Mouse (Mus musculus) stomach, embryonic 15.5 days (tissue): ENCODE measurements around the gene Herc2. TPM values are rescaled to one million over a fixed set of nuclear protein-coding genes. Genes with fewer than 3 reads are reported as not detected.

Experiments used
- ATAC-seq: fragments of 200-750 bp; cut with Nextera tagmentation; 2 replicates; pipeline ENCODE4 v1.8.0; 2017; ENCODE audit warnings: low read depth, moderate number of reproducible peaks, moderate TSS enrichment; ENCODE audit not compliant: insufficient read depth, low FRiP score
- H3K27ac ChIP-seq: fragments of 300-500 bp; sonication (generic); 2 replicates; pipeline ENCODE4 v1.5.1; 2015; ENCODE audit warnings: mild to moderate bottlenecking, inconsistent platforms
- H3K27me3 ChIP-seq: fragments of 300-500 bp; sonication (generic); replicated peaks from 2 replicates; pipeline ENCODE4 v1.6.1; 2015; ENCODE audit warnings: inconsistent platforms
- H3K36me3 ChIP-seq: fragments of 300-500 bp; sonication (generic); 2 replicates; pipeline ENCODE4 v1.6.1; 2015; ENCODE audit warnings: inconsistent platforms
- H3K4me1 ChIP-seq: fragments of 300-500 bp; sonication (generic); 2 replicates; pipeline ENCODE4 v1.6.1; 2015; ENCODE audit warnings: inconsistent platforms
- H3K4me2 ChIP-seq: fragments of 300-500 bp; sonication (generic); 2 replicates; pipeline ENCODE4 v1.6.1; 2015; ENCODE audit warnings: mild to moderate bottlenecking, inconsistent platforms
- H3K4me3 ChIP-seq: fragments of 300-500 bp; sonication (generic); replicated peaks from 2 replicates; pipeline ENCODE4 v1.5.1; 2015; ENCODE audit warnings: inconsistent platforms
- H3K9ac ChIP-seq: fragments of 300-500 bp; sonication (generic); 2 replicates; pipeline ENCODE4 v1.6.1; 2015; ENCODE audit warnings: inconsistent platforms
- H3K9me3 ChIP-seq: fragments of 300-500 bp; sonication (generic); 2 replicates; pipeline ENCODE4 v1.6.1; 2016; ENCODE audit warnings: inconsistent platforms
- WGBS: fragments of 180-500 bp; shearing (Covaris S2); methylation state at CpG from one replicate; pipeline ENCODE4 v1.1.7; 2015; 5-methylcytosine and 5-hydroxymethylcytosine counted together
- polyA plus RNA-seq: library from polyadenylated mRNA; unstranded; fragments of >200 nt; fragmentation: Nextera tagmentation; extraction: Ambion mirVana; gene quantifications from 2 replicates; pipeline ENCODE4 v1.2.1, GENCODE M21; 2015

Gene Herc2
- polyA plus RNA-seq, 1 experiment from 2014 or later, result 27.3 TPM

DNA sequence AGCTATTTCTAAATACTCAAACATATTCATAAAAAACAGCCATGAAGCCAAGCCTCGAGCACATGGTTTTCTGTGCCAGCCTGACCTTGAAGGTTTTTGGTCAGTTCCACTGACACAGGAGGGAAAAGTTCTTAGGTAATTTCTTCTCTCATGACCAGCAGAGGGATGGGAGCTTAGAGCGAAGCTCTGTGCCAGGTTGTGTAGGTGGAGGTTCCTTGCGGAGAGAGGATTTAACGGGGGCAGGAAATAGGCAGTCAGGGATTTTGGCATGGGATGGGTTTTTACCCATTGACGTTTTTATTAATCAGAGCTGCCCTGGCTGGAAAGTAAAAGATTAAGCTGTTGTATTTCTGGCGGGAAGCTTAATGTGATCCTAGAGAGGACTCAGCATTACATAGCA is 170.8 kb downstream of the Herc2 start:
- no peak overlapping the region for H3K4me2 ChIP-seq
- H3K4me3 ChIP-seq, result no peak overlapping the region
- H3K27me3 ChIP-seq, result no peaks in the 10 kb centered on the region
- H3K9me3 ChIP-seq, result no peaks in the 10 kb centered on the region
- no peak overlapping the region for H3K9ac ChIP-seq
- H3K27ac ChIP-seq, result no peak overlapping the region
- WGBS, result 88% methylated on average over 6 of the region's 6 CpGs
- H3K36me3 ChIP-seq, result peaks cover 35% of the 10 kb centered on the region
- ATAC-seq, result no peak
- H3K4me1 ChIP-seq, result no peaks in the 10 kb centered on the region

GRCm38 (mm10) chr7:56235794-56236423 is 185.9 kb downstream of the Herc2 start:
- H3K36me3 ChIP-seq, result peaks cover 3% of the 10 kb centered on the region; the same call in 1 of the 2 replicates
- 46% methylated on average over 5 of the region's 5 CpGs for WGBS
- H3K9me3 ChIP-seq, result no peaks in the 10 kb centered on the region
- no peak overlapping the region for H3K27ac ChIP-seq
- H3K4me2 ChIP-seq, result no peak overlapping the region
- H3K9ac ChIP-seq, result no peak overlapping the region
- no peak for ATAC-seq
- H3K4me1 ChIP-seq, result no peaks in the 10 kb centered on the region
- H3K27me3 ChIP-seq, result no peaks in the 10 kb centered on the region
- H3K4me3 ChIP-seq, result no peak overlapping the region

GRCm38 (mm10) chr7:56236617-56237016 is 186.6 kb downstream of the Herc2 start:
- ATAC-seq, result no peak
- H3K27ac ChIP-seq, result no peak overlapping the region
- H3K9me3 ChIP-seq, result no peaks in the 10 kb centered on the region
- WGBS, result 86% methylated on average over 3 of the region's 3 CpGs
- no peak overlapping the region for H3K4me3 ChIP-seq
- no peak overlapping the region for H3K4me2 ChIP-seq
- no peaks in the 10 kb centered on the region for H3K36me3 ChIP-seq
- H3K4me1 ChIP-seq, result no peaks in the 10 kb centered on the region
- H3K27me3 ChIP-seq, result no peaks in the 10 kb centered on the region
- no peak overlapping the region for H3K9ac ChIP-seq

- no peak within 1 kb of the TSS for H3K4me2 ChIP-seq
- no peaks in the 10 kb centered on the region for H3K9me3 ChIP-seq
- H3K4me3 ChIP-seq, result no peak within 1 kb of the TSS
- H3K27me3 ChIP-seq, result no peaks in the 10 kb centered on the region
- no peak for ATAC-seq
- H3K9ac ChIP-seq, result no peak within 1 kb of the TSS
- 45% methylated on average over 3 of the region's 3 CpGs for WGBS
- no peaks in the 10 kb centered on the region for H3K4me1 ChIP-seq
- no peaks in the 10 kb centered on the region for H3K36me3 ChIP-seq
- H3K27ac ChIP-seq, result no peak within 1 kb of the TSS
These were observed 189.5 kb downstream of the Herc2 start, which contains the start of gene Oca2 for GRCm38 (mm10) chr7:56239543-56239942. Gene Oca2 (plus strand): TSS chr7:56239760.

DNA sequence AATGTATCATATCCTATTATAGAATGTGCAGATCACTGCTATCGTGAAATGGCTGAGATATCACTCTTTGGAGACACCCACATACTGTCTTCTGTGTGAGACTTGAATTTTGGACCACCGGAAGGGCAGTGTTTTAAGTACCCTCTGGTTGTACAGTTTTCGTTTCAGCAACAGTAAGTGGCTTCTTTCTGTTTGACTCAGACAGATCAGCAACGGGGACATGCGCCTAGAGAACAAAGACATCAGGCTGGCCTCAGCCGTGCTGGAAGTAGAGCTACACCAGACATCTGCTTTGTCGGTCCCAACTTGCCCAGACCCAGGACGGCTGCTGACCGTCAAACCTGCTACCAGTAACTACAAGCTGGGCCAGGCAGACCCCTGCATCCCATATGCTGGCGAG is 204.6 kb downstream of the Herc2 start:
- H3K4me2 ChIP-seq, result no peak overlapping the region
- no peak overlapping the region for H3K9ac ChIP-seq
- no peak for ATAC-seq
- no peak overlapping the region for H3K4me3 ChIP-seq
- no peaks in the 10 kb centered on the region for H3K4me1 ChIP-seq
- H3K27ac ChIP-seq, result no peak overlapping the region
- no peaks in the 10 kb centered on the region for H3K9me3 ChIP-seq
- WGBS, result 76% methylated on average over 10 of the region's 10 CpGs
- no peaks in the 10 kb centered on the region for H3K27me3 ChIP-seq
- H3K36me3 ChIP-seq, result no peaks in the 10 kb centered on the region

DNA sequence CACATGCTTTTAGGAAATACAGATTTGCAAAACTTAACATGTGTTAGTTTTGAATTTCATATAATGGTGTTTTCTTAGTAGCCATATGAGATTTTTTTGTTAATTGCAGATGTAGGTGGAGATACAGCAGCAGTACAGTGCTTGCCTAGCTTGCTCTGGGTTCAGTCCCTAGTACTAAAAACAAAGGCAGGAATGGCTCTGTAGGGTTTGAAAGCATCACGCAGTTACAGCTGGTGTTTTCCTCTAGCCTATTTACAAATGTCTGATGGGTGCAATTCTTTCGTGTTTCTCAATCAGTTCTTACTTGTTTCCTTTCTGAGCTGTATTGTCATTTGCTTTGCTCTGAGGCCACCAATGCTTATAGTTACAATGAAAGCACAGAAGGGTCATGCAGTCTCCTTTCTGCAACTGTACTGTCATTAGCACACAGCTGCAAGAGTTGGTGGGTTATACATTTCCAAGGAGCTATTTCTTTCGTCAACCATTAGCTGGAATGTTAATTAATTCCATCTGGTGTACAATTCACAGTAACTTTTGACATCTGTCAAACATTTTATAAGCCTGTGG is 208.0 kb downstream of the Herc2 start:
- 74% methylated on average over 3 of the region's 3 CpGs for WGBS
- no peak overlapping the region for H3K4me2 ChIP-seq
- H3K27ac ChIP-seq, result no peak overlapping the region
- no peak overlapping the region for H3K4me3 ChIP-seq
- no peaks in the 10 kb centered on the region for H3K4me1 ChIP-seq
- H3K9me3 ChIP-seq, result no peaks in the 10 kb centered on the region
- no peaks in the 10 kb centered on the region for H3K36me3 ChIP-seq
- no peaks in the 10 kb centered on the region for H3K27me3 ChIP-seq
- H3K9ac ChIP-seq, result no peak overlapping the region
- no peak for ATAC-seq

GRCm38 (mm10) chr7:56277506-56277905 is 227.5 kb downstream of the Herc2 start:
- 79% methylated on average over 2 of the region's 2 CpGs for WGBS
- no peaks in the 10 kb centered on the region for H3K27me3 ChIP-seq
- H3K36me3 ChIP-seq, result no peaks in the 10 kb centered on the region
- no peak overlapping the region for H3K27ac ChIP-seq
- no peaks in the 10 kb centered on the region for H3K4me1 ChIP-seq
- H3K4me3 ChIP-seq, result no peak overlapping the region
- ATAC-seq, result no peak
- H3K9me3 ChIP-seq, result no peaks in the 10 kb centered on the region
- H3K9ac ChIP-seq, result no peak overlapping the region
- H3K4me2 ChIP-seq, result no peak overlapping the region

Other genes with a start within 250 kb of the Herc2 start
- gene Cyfip1, start 208.5 kb upstream of the Herc2 start, polyA plus RNA-seq, result 103 and 105 TPM in 2 replicates
- gene Nipa2, start 87.7 kb upstream of the Herc2 start, polyA plus RNA-seq, result 45.2 and 51.2 TPM in 2 replicates
- 7.6 and 8.8 TPM in 2 replicates for gene Nipa1, start 30.2 kb upstream of the Herc2 start, polyA plus RNA-seq
- 0.09 and 0.14 TPM in 2 replicates for gene Oca2, start 189.6 kb downstream of the Herc2 start, polyA plus RNA-seq